Mouse (Mus musculus): ENCODE measurements around the gene Grm8. TPM values are rescaled to one million over a fixed set of nuclear protein-coding genes. Genes with fewer than 3 reads are reported as not detected.

Grm8 gene
- polyA plus RNA-seq, 1 experiment from 2014 or later, result 0.04 TPM

DNA sequence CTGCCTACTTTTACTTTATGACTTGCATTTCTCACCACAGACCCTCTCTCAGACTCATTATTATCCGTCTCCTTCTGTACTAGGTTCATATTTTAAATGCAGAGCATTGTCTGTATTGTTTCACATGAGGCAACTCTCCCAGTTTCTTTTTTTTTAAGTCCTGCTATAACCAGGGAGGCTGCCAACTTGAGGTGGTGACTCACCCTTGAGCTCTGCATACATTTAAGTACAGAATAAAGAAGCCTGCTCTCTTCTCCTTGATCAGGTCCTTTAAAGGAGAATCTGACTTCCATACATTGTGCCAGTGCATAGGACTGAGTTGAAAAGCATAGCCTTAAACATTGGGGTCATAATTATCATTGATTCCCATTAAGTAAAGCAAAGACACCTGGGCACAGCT lies 488.5 kb downstream of the Grm8 start:
- Histone ChIP-seq H3K9me3 (ENCODE audit: control insufficient read depth, low read length) (no peaks in the 10 kb centered on the region), H3K27ac (ENCODE audit: low read length) (no peak overlapping the region), H3K4me3 (ENCODE audit: low read length) (no peak overlapping the region), H3K27me3 (ENCODE audit: control insufficient read depth, insufficient read depth, low read depth, low read length) (no peaks in the 10 kb centered on the region), H3K9ac (ENCODE audit: low read length) (no peak overlapping the region), H3K36me3 (ENCODE audit: control insufficient read depth, insufficient read depth, low read length) (no peaks in the 10 kb centered on the region), H3K4me1 (replicated peaks; ENCODE audit: control insufficient read depth, insufficient read depth, low read length) (no peaks in the 10 kb centered on the region), H3K4me2 (ENCODE audit: low read depth, low read length) (no peak overlapping the region)
- ATAC-seq (ENCODE audit: low read depth), result no peak
- 48% methylated on average over 1 of the region's 1 CpGs for WGBS

DNA sequence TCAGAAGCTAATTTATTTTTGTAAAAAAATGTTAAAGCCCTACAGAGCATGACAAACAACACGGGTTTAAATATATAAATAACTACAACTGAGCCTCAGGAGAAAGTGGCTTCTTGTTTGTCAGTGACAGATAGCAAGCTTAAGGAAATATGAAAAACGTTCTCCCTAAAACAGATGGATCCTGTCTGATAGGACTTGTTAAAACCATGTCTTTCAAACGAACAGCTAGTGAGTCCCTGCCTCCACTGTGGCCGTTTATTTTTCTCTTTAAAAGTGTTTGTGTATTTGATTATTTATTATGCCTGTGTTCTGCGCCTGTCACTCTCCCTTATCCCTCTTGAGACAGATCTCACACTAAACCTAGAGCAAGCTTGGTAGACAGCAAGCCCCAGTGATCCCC lies 489.9 kb downstream of the Grm8 start:
- Histone ChIP-seq H3K9ac (ENCODE audit: low read length) (no peak overlapping the region), H3K36me3 (ENCODE audit: control insufficient read depth, insufficient read depth, low read length) (no peaks in the 10 kb centered on the region), H3K27me3 (ENCODE audit: control insufficient read depth, insufficient read depth, low read depth, low read length) (no peaks in the 10 kb centered on the region), H3K4me3 (ENCODE audit: low read length) (no peak overlapping the region), H3K4me1 (replicated peaks; ENCODE audit: control insufficient read depth, insufficient read depth, low read length) (no peaks in the 10 kb centered on the region), H3K27ac (ENCODE audit: low read length) (no peak overlapping the region), H3K4me2 (ENCODE audit: low read depth, low read length) (no peak overlapping the region), H3K9me3 (ENCODE audit: control insufficient read depth, low read length) (no peaks in the 10 kb centered on the region)
- no peak for ATAC-seq (ENCODE audit: low read depth)
- WGBS, result 32% methylated on average over 5 of the region's 5 CpGs

- Histone ChIP-seq H3K4me1 (replicated peaks; ENCODE audit: control insufficient read depth, insufficient read depth, low read length) (no peaks in the 10 kb centered on the region), H3K4me2 (ENCODE audit: low read depth, low read length) (no peak overlapping the region), H3K9me3 (ENCODE audit: control insufficient read depth, low read length) (no peaks in the 10 kb centered on the region), H3K9ac (ENCODE audit: low read length) (no peak overlapping the region), H3K36me3 (ENCODE audit: control insufficient read depth, insufficient read depth, low read length) (no peaks in the 10 kb centered on the region), H3K4me3 (ENCODE audit: low read length) (no peak overlapping the region), H3K27ac (ENCODE audit: low read length) (no peak overlapping the region), H3K27me3 (ENCODE audit: control insufficient read depth, insufficient read depth, low read depth, low read length) (no peaks in the 10 kb centered on the region)
- 51% methylated on average over 3 of the region's 3 CpGs for WGBS
- no peak for ATAC-seq (ENCODE audit: low read depth)
Observed at GRCm38 (mm10) chr6:27635898-27636297, 499.1 kb downstream of the Grm8 start.

DNA sequence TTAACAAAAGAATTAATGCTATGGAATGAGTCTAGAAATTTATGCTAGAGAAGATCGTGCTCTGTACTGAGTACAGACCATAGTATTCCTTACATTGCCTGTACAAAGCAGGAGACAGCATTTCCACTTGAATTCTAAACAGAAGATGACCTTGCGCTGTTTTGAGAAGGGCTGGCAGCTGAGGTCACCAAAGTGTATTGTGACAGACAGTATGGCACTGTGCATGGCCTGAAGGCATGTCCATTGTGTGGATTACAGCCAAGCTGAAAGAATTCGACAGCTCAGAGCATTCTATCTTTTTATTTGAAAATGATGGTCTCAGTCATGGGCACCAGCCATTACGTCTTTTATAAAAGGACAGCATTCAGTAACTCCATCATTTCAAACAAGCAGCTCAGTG lies 517.5 kb downstream of the Grm8 start:
- Histone ChIP-seq H3K4me1 (replicated peaks; ENCODE audit: control insufficient read depth, insufficient read depth, low read length) (no peaks in the 10 kb centered on the region), H3K9me3 (ENCODE audit: control insufficient read depth, low read length) (no peaks in the 10 kb centered on the region), H3K27ac (ENCODE audit: low read length) (no peak overlapping the region), H3K9ac (ENCODE audit: low read length) (no peak overlapping the region), H3K4me2 (ENCODE audit: low read depth, low read length) (no peak overlapping the region), H3K36me3 (ENCODE audit: control insufficient read depth, insufficient read depth, low read length) (no peaks in the 10 kb centered on the region), H3K4me3 (ENCODE audit: low read length) (no peak overlapping the region), H3K27me3 (ENCODE audit: control insufficient read depth, insufficient read depth, low read depth, low read length) (no peaks in the 10 kb centered on the region)
- no peak for ATAC-seq (ENCODE audit: low read depth)
- 71% methylated on average over 4 of the region's 4 CpGs for WGBS

- no peak overlapping the region for H3K9ac ChIP-seq (ENCODE audit: low read length)
- no peaks in the 10 kb centered on the region for H3K9me3 ChIP-seq (ENCODE audit: control insufficient read depth, low read length)
- H3K4me1 ChIP-seq (replicated peaks; ENCODE audit: control insufficient read depth, insufficient read depth, low read length), result no peaks in the 10 kb centered on the region
- 79% methylated on average over 2 of the region's 2 CpGs for WGBS
- no peak overlapping the region for H3K4me3 ChIP-seq (ENCODE audit: low read length)
- ATAC-seq (ENCODE audit: low read depth), result no peak
- H3K36me3 ChIP-seq (ENCODE audit: control insufficient read depth, insufficient read depth, low read length), result no peaks in the 10 kb centered on the region
- no peak overlapping the region for H3K27ac ChIP-seq (ENCODE audit: low read length)
- H3K4me2 ChIP-seq (ENCODE audit: low read depth, low read length), result no peak overlapping the region
- no peaks in the 10 kb centered on the region for H3K27me3 ChIP-seq (ENCODE audit: control insufficient read depth, insufficient read depth, low read depth, low read length)
Observed at GRCm38 (mm10) chr6:27580485-27580884, 554.5 kb downstream of the Grm8 start.

DNA sequence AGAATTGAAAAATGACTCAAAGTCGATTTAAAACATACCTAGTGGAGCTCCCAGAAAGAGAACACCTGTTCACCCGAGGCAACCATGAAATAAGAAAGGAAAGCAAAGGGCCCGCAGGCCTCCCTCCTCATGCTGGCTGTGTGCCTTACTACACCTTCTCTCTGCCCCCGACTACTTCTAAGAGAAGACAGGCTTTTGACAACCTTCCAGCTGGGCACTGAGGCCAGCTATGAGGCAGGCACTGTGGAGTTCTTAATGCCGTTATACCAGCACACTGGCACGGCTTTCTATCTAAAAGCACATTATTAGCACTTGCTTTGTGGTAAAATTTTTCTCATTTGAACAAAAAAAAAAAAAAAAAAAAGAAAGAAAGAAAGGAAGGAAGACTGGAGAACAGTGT lies 589.5 kb downstream of the Grm8 start:
- Histone ChIP-seq H3K27me3 (ENCODE audit: control insufficient read depth, insufficient read depth, low read depth, low read length) (no peaks in the 10 kb centered on the region), H3K4me3 (ENCODE audit: low read length) (no peak overlapping the region), H3K9me3 (ENCODE audit: control insufficient read depth, low read length) (no peaks in the 10 kb centered on the region), H3K9ac (ENCODE audit: low read length) (no peak overlapping the region), H3K27ac (ENCODE audit: low read length) (no peak overlapping the region), H3K36me3 (ENCODE audit: control insufficient read depth, insufficient read depth, low read length) (no peaks in the 10 kb centered on the region), H3K4me1 (replicated peaks; ENCODE audit: control insufficient read depth, insufficient read depth, low read length) (no peaks in the 10 kb centered on the region), H3K4me2 (ENCODE audit: low read depth, low read length) (no peak overlapping the region)
- no peak for ATAC-seq (ENCODE audit: low read depth)
- 63% methylated on average over 6 of the region's 6 CpGs for WGBS

DNA sequence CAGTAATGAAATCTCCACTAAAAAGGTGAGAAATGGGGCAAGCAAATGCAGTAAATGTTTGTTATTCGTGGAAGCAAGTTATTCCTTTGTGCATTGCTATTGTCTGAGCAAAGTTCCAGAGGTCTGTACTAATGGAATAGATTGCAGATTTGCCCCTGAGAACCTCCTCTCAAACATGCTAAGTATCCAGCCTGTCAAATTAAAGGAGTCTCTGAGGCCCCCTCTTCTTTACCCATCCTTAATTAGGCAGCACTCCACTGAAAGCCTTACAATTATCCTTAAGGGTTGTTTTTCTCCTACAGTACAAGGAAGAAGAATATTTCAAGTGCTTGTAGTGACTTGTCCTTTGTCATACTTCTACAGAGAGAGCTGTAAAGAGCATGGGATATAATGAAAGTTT lies 617.4 kb downstream of the Grm8 start:
- no peak overlapping the region for H3K4me2 ChIP-seq (ENCODE audit: low read depth, low read length)
- 41% methylated on average over 1 of the region's 1 CpGs for WGBS

GRCm38 (mm10) chr6:27460998-27461397 lies 674.0 kb downstream of the Grm8 start:
- ATAC-seq (ENCODE audit: low read depth), result no peak
- 56% methylated on average over 5 of the region's 5 CpGs for WGBS
- H3K36me3 ChIP-seq (ENCODE audit: control insufficient read depth, insufficient read depth, low read length), result no peaks in the 10 kb centered on the region

More for the DNA sequence above, 617.4 kb downstream of the Grm8 start:
- no peaks in the 10 kb centered on the region for H3K36me3 ChIP-seq (ENCODE audit: control insufficient read depth, insufficient read depth, low read length)
- no peak overlapping the region for H3K9ac ChIP-seq (ENCODE audit: low read length)
- H3K4me3 ChIP-seq (ENCODE audit: low read length), result no peak overlapping the region
- ATAC-seq (ENCODE audit: low read depth), result no peak
- H3K4me1 ChIP-seq (replicated peaks; ENCODE audit: control insufficient read depth, insufficient read depth, low read length), result no peaks in the 10 kb centered on the region
- H3K27ac ChIP-seq (ENCODE audit: low read length), result no peak overlapping the region
- H3K9me3 ChIP-seq (ENCODE audit: control insufficient read depth, low read length), result no peaks in the 10 kb centered on the region
- no peaks in the 10 kb centered on the region for H3K27me3 ChIP-seq (ENCODE audit: control insufficient read depth, insufficient read depth, low read depth, low read length)

GRCm38 (mm10) chr6:27408473-27408872 lies 726.5 kb downstream of the Grm8 start:
- Histone ChIP-seq H3K36me3 (ENCODE audit: control insufficient read depth, insufficient read depth, low read length) (no peaks in the 10 kb centered on the region), H3K9ac (ENCODE audit: low read length) (no peak overlapping the region), H3K4me1 (replicated peaks; ENCODE audit: control insufficient read depth, insufficient read depth, low read length) (no peaks in the 10 kb centered on the region), H3K4me3 (ENCODE audit: low read length) (no peak overlapping the region), H3K27ac (ENCODE audit: low read length) (no peak overlapping the region), H3K27me3 (ENCODE audit: control insufficient read depth, insufficient read depth, low read depth, low read length) (no peaks in the 10 kb centered on the region), H3K9me3 (ENCODE audit: control insufficient read depth, low read length) (no peaks in the 10 kb centered on the region), H3K4me2 (ENCODE audit: low read depth, low read length) (no peak overlapping the region)
- no peak for ATAC-seq (ENCODE audit: low read depth)
- 65% methylated on average over 4 of the region's 4 CpGs for WGBS

More at GRCm38 (mm10) chr6:27460998-27461397, 674.0 kb downstream of the Grm8 start:
- no peaks in the 10 kb centered on the region for H3K4me1 ChIP-seq (replicated peaks; ENCODE audit: control insufficient read depth, insufficient read depth, low read length)
- no peak overlapping the region for H3K4me2 ChIP-seq (ENCODE audit: low read depth, low read length)
- H3K27ac ChIP-seq (ENCODE audit: low read length), result no peak overlapping the region
- no peak overlapping the region for H3K9ac ChIP-seq (ENCODE audit: low read length)
- H3K27me3 ChIP-seq (ENCODE audit: control insufficient read depth, insufficient read depth, low read depth, low read length), result no peaks in the 10 kb centered on the region
- no peak overlapping the region for H3K4me3 ChIP-seq (ENCODE audit: low read length)
- H3K9me3 ChIP-seq (ENCODE audit: control insufficient read depth, low read length), result no peaks in the 10 kb centered on the region

- H3K9me3 ChIP-seq (ENCODE audit: control insufficient read depth, low read length), result no peaks in the 10 kb centered on the region
- H3K9ac ChIP-seq (ENCODE audit: low read length), result no peak overlapping the region
- no peak overlapping the region for H3K4me3 ChIP-seq (ENCODE audit: low read length)
- no peak overlapping the region for H3K27ac ChIP-seq (ENCODE audit: low read length)
- no peaks in the 10 kb centered on the region for H3K27me3 ChIP-seq (ENCODE audit: control insufficient read depth, insufficient read depth, low read depth, low read length)
- no peaks in the 10 kb centered on the region for H3K4me1 ChIP-seq (replicated peaks; ENCODE audit: control insufficient read depth, insufficient read depth, low read length)
- ATAC-seq (ENCODE audit: low read depth), result no peak
- H3K36me3 ChIP-seq (ENCODE audit: control insufficient read depth, insufficient read depth, low read length), result no peaks in the 10 kb centered on the region
- no peak overlapping the region for H3K4me2 ChIP-seq (ENCODE audit: low read depth, low read length)
Observed at GRCm38 (mm10) chr6:27372416-27372815, 762.6 kb downstream of the Grm8 start.
